Mouse (Mus musculus) stomach, embryonic 16.5 days (tissue): ENCODE results near the gene Specc1. TPM values are rescaled to one million over a fixed set of nuclear protein-coding genes. Genes with fewer than 3 reads are reported as not detected.

Experiments
- ATAC-seq: fragments of 200-750 bp; cut with Nextera tagmentation; 2 replicates; pipeline ENCODE4 v1.8.0; 2017; ENCODE audit warnings: moderate number of reproducible peaks, moderate TSS enrichment; ENCODE audit not compliant: insufficient read depth, low FRiP score
- H3K27ac ChIP-seq: fragments of 300-500 bp; sonication (generic); 2 replicates; pipeline ENCODE4 v1.5.1; 2014; ENCODE audit warnings: low read length
- H3K27me3 ChIP-seq: fragments of 300-500 bp; sonication (generic); 2 replicates; pipeline ENCODE4 v1.6.1; 2014; ENCODE audit warnings: low read length, control low read depth, mixed read lengths; ENCODE audit not compliant: control insufficient read depth, insufficient read depth
- H3K36me3 ChIP-seq: fragments of 300-500 bp; sonication (generic); 2 replicates; pipeline ENCODE4 v1.6.1; 2014; ENCODE audit warnings: low read length; ENCODE audit not compliant: control insufficient read depth, insufficient read depth
- H3K4me1 ChIP-seq: fragments of 300-500 bp; sonication (generic); 2 replicates; pipeline ENCODE4 v1.6.1; 2014; ENCODE audit warnings: low read length, control low read depth, mixed read lengths; ENCODE audit not compliant: control insufficient read depth, insufficient read depth
- H3K4me2 ChIP-seq: fragments of 300-500 bp; sonication (generic); 2 replicates; pipeline ENCODE4 v1.6.1; 2014; ENCODE audit warnings: low read depth, low read length, mixed read lengths
- H3K4me3 ChIP-seq: fragments of 300-500 bp; sonication (generic); replicated peaks from 2 replicates; pipeline ENCODE4 v1.5.1; 2014; ENCODE audit warnings: mild to moderate bottlenecking, low read length
- H3K9ac ChIP-seq: fragments of 300-500 bp; sonication (generic); 2 replicates; pipeline ENCODE4 v1.6.1; 2014; ENCODE audit warnings: low read length
- H3K9me3 ChIP-seq: fragments of 300-500 bp; sonication (generic); replicated peaks from 2 replicates; pipeline ENCODE4 v1.6.1; 2016; ENCODE audit warnings: low read length, control low read depth; ENCODE audit not compliant: control insufficient read depth
- WGBS: fragments of 180-500 bp; shearing (Covaris S2); extraction: QIAGEN DNeasy Blood & Tissue Kit; methylation state at CpG from one replicate; pipeline ENCODE4 v1.1.7; 2014; 5-methylcytosine and 5-hydroxymethylcytosine counted together
- polyA plus RNA-seq: library from polyadenylated mRNA; unstranded; fragments of >200 nt; fragmentation: Nextera tagmentation; extraction: Ambion mirVana; gene quantifications from 2 replicates; pipeline ENCODE4 v1.2.1, GENCODE M21; 2015

The Specc1 gene
- polyA plus RNA-seq, 1 experiment from 2014 or later, result 7.7 TPM

DNA sequence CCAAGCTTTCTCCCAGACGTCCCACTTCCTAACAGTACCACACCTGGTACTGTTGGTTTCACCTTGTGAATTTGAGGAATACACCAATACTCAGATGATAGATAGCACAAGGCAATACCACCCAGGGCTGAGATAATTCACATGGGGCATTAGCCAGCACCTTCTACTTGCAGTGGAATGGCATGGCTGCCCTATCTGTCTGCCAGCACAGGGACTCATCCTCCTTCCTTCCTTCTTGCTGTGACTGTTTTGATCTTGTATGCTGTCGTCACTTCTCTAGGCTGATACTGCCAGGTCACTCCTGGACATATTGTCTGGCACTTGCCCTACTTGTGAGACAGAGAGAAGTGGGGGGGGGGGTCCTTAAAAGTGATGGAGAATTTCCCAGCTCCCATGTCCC is 69.2 kb downstream of the Specc1 start:
- no peak for ATAC-seq
- no peaks in the 10 kb centered on the region for H3K4me1 ChIP-seq
- WGBS, result 76% methylated on average over 2 of the region's 2 CpGs
- H3K36me3 ChIP-seq, result no peaks in the 10 kb centered on the region
- H3K4me3 ChIP-seq, result no peak overlapping the region
- H3K27me3 ChIP-seq, result no peaks in the 10 kb centered on the region
- no peak overlapping the region for H3K4me2 ChIP-seq
- H3K9ac ChIP-seq, result no peak overlapping the region
- no peaks in the 10 kb centered on the region for H3K9me3 ChIP-seq
- H3K27ac ChIP-seq, result no peak overlapping the region

DNA sequence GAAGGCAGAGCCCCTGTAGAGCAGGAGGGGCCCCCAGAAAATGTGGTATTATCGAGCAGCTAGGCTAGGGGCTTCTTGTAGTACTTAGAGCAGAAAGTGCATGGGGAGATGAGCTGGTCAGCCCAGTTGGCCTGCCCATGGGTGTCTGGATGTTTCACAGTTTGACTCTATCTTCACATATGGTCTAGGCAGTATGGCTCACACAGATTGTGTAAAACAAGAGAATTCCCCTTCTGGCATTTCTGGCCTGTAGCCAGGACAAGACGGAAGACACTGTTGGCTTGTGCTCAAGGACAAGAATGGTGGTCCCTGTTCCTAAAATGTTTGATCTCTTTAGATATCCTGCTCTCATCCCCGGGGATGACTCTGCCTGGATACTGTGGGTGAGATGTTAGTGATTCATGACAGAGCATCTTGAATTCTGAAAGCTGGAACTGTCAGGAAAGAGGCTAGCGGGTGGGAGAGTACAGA is 69.8 kb downstream of the Specc1 start:
- Histone ChIP-seq H3K4me2 (no peak overlapping the region), H3K27ac (no peak overlapping the region; the same call in 1 of the 2 replicates), H3K27me3 (no peaks in the 10 kb centered on the region), H3K9me3 (no peaks in the 10 kb centered on the region), H3K4me3 (no peak overlapping the region), H3K36me3 (no peaks in the 10 kb centered on the region), H3K9ac (no peak overlapping the region), H3K4me1 (no peaks in the 10 kb centered on the region)
- ATAC-seq, result no peak
- WGBS, result 60% methylated on average over 4 of the region's 4 CpGs

GRCm38 (mm10) chr11:62027271-62027670 is 70.7 kb downstream of the Specc1 start:
- Histone ChIP-seq H3K4me2 (no peak overlapping the region), H3K36me3 (no peaks in the 10 kb centered on the region), H3K27ac (no peak overlapping the region), H3K27me3 (no peaks in the 10 kb centered on the region), H3K4me1 (no peaks in the 10 kb centered on the region), H3K4me3 (no peak overlapping the region), H3K9me3 (no peaks in the 10 kb centered on the region), H3K9ac (no peak overlapping the region)
- WGBS, result 79% methylated on average over 6 of the region's 6 CpGs
- ATAC-seq, result no peak

DNA sequence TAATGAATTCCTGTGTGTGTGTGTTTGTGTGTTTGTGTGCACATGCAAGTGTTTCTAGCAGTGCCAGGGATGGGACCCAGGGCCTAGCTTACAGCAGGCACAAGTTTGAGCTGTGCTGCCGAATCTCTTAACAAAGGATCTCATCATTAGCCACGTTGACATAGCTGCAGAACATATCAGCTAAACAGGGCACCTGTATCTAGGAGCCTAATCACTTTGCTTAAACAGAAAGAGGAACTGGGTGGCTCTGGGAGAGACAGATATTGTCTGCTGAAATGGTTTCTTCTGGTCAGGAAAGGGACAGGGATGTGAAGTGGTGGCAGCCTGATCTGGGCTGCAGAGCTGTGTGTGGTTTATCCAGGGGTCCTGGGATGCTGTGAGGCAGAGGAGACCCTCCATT is 71.1 kb downstream of the Specc1 start:
- no peak for ATAC-seq
- Histone ChIP-seq H3K36me3 (no peaks in the 10 kb centered on the region), H3K9ac (no peak overlapping the region), H3K4me1 (no peaks in the 10 kb centered on the region), H3K4me3 (no peak overlapping the region), H3K27me3 (no peaks in the 10 kb centered on the region), H3K27ac (no peak overlapping the region), H3K9me3 (no peaks in the 10 kb centered on the region), H3K4me2 (no peak overlapping the region)
- 43% methylated on average over 2 of the region's 2 CpGs for WGBS

DNA sequence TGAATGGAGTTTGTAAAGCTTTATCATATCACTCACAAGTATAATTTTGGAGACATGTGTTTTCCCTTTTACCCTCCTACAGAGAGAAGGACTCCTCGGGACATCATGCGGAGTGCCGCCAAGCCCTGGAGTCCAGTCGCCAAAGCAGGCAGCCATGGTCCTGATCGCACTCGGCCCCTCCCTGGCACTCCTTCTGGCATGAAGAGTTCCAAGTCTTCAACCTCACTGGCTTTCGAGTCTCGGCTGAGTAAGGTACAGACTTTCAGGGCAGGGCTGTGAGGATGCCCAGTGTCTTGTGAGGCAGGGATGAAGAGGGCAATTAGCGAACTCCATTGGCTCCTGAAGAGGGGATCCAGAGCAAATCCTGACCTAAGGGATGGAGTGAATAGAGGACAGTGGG is 72.6 kb downstream of the Specc1 start:
- no peak for ATAC-seq
- no peaks in the 10 kb centered on the region for H3K4me1 ChIP-seq
- no peak overlapping the region for H3K27ac ChIP-seq
- H3K9me3 ChIP-seq, result no peaks in the 10 kb centered on the region
- no peaks in the 10 kb centered on the region for H3K27me3 ChIP-seq
- H3K36me3 ChIP-seq, result no peaks in the 10 kb centered on the region
- 88% methylated on average over 9 of the region's 9 CpGs for WGBS
- H3K9ac ChIP-seq, result no peak overlapping the region
- no peak overlapping the region for H3K4me2 ChIP-seq
- no peak overlapping the region for H3K4me3 ChIP-seq

DNA sequence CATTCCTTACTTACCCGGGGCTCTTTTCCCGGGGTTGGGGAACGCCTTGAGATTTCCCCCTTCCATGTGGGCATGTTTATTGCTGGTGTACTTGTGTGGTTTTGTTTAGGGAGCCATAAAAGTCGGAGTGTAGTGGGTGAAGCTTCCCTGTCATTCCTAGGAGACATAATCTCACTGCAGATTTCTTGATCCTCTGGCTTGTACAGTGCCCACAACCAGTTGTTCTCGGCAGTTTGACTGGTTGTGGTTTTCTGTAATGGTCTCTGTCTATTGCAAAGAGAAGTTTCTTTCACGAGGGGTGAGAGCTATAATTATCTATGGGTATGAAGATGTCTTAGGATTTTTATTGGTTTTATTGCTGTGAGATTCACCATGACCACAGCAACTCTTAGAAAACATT is 78.0 kb downstream of the Specc1 start:
- ATAC-seq, result no peak
- Histone ChIP-seq H3K27me3 (no peaks in the 10 kb centered on the region), H3K4me1 (no peaks in the 10 kb centered on the region), H3K27ac (no peak overlapping the region), H3K9ac (no peak overlapping the region), H3K4me3 (no peak overlapping the region), H3K9me3 (no peaks in the 10 kb centered on the region), H3K36me3 (no peaks in the 10 kb centered on the region), H3K4me2 (no peak overlapping the region)
- 77% methylated on average over 6 of the region's 6 CpGs for WGBS

DNA sequence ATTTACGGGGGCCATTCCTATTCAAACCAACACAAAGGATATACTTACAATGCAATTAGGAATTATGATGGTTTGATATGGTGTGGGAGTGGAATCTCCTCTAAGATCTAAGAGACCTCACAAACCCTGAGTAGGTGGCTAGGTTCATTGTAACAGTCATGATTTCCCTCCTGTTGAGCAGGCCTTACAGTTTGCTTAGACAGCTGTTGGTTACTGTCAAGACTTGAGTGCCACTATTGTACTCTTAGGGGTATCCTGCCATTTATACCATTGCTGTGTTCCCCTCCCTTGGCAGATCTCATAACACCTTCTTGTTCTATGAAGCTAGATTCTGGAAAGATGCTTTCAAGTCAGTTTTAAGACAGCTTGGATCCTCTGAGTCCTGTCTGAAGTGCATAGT is 78.7 kb downstream of the Specc1 start:
- H3K27me3 ChIP-seq, result no peaks in the 10 kb centered on the region
- no peaks in the 10 kb centered on the region for H3K36me3 ChIP-seq
- H3K4me2 ChIP-seq, result no peak overlapping the region
- no peak overlapping the region for H3K9ac ChIP-seq
- H3K27ac ChIP-seq, result no peak overlapping the region
- WGBS, result 76% methylated on average over 1 of the region's 1 CpGs
- H3K4me1 ChIP-seq, result no peaks in the 10 kb centered on the region
- H3K4me3 ChIP-seq, result no peak overlapping the region
- no peak for ATAC-seq
- no peaks in the 10 kb centered on the region for H3K9me3 ChIP-seq

DNA sequence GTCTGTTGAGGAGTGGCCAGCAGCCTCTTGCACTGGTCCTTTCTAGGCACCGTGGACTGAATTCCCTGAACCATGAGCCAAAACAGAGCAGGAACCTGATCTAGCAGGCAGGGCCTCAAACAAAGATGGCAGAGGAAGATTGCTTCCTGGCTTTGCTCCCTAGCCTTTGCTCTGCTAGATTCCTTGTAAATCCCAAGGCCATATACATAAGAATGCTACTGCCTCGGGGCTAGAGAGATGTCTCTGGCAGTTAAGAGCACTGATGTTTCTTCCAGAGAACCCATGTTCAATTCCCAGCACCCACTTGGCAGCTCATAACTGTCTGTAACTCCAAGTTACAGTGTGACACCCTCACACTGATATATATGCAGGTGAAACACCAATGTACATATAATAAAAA is 83.6 kb downstream of the Specc1 start:
- Histone ChIP-seq H3K4me3 (no peak overlapping the region), H3K9me3 (no peaks in the 10 kb centered on the region), H3K36me3 (no peaks in the 10 kb centered on the region), H3K27ac (no peak overlapping the region), H3K4me1 (no peaks in the 10 kb centered on the region), H3K27me3 (no peaks in the 10 kb centered on the region), H3K9ac (no peak overlapping the region), H3K4me2 (no peak overlapping the region)
- 62% methylated on average over 2 of the region's 2 CpGs for WGBS
- no peak for ATAC-seq

- Histone ChIP-seq H3K9ac (no peak overlapping the region), H3K4me3 (no peak overlapping the region), H3K27me3 (no peaks in the 10 kb centered on the region), H3K4me2 (no peak overlapping the region), H3K27ac (no peak overlapping the region), H3K4me1 (no peaks in the 10 kb centered on the region), H3K9me3 (no peaks in the 10 kb centered on the region), H3K36me3 (no peaks in the 10 kb centered on the region)
- no peak for ATAC-seq
- WGBS, result 41% methylated on average over 3 of the region's 3 CpGs
These were observed 88.1 kb downstream of the Specc1 start for GRCm38 (mm10) chr11:62044627-62045026.

GRCm38 (mm10) chr11:62045964-62046363 is 89.4 kb downstream of the Specc1 start:
- no peaks in the 10 kb centered on the region for H3K4me1 ChIP-seq
- H3K27ac ChIP-seq, result no peak overlapping the region
- ATAC-seq, result no peak
- H3K36me3 ChIP-seq, result no peaks in the 10 kb centered on the region
- H3K27me3 ChIP-seq, result no peaks in the 10 kb centered on the region
- H3K9me3 ChIP-seq, result no peaks in the 10 kb centered on the region
- H3K9ac ChIP-seq, result no peak overlapping the region
- H3K4me3 ChIP-seq, result no peak overlapping the region
- WGBS, result 59% methylated on average over 2 of the region's 2 CpGs
- no peak overlapping the region for H3K4me2 ChIP-seq
